Mouse (Mus musculus) heart, embryonic 14.5 days (tissue): ENCODE measurements around the gene Txndc12. TPM values are rescaled to one million over a fixed set of nuclear protein-coding genes. Genes with fewer than 3 reads are reported as not detected.

Source experiments
- ATAC-seq: fragments of 200-750 bp; cut with Nextera tagmentation; 2 replicates; pipeline ENCODE4 v1.8.0; 2017; ENCODE audit warnings: low read depth, moderate TSS enrichment; ENCODE audit not compliant: insufficient number of reproducible peaks, insufficient read depth, low FRiP score
- H3K27ac ChIP-seq, 2 experiments: fragments of 200-500 bp in 1 of 2; fragments of 300-500 bp in 1 of 2; sonication (generic) in 1 of 2; replicated peaks in 1 of 2; 2 replicates each; pipeline ENCODE4 v1.5.1; 2012 to 2014; ENCODE audit warnings: low read depth in 2 of 2, low read length in 2 of 2, control low read depth in 1 of 2, mild to moderate bottlenecking in 1 of 2, mixed read lengths in 1 of 2; ENCODE audit not compliant: control insufficient read depth in 1 of 2, insufficient read depth in 1 of 2
- H3K27me3 ChIP-seq: fragments of 300-500 bp; sonication (generic); 2 replicates; pipeline ENCODE4 v1.6.1; 2014; ENCODE audit warnings: mild to moderate bottlenecking, low read length, control low read depth; ENCODE audit not compliant: control insufficient read depth, insufficient read depth
- H3K36me3 ChIP-seq: fragments of 300-500 bp; sonication (generic); 2 replicates; pipeline ENCODE4 v1.6.1; 2014; ENCODE audit warnings: mild to moderate bottlenecking, control low read depth, low read length, mixed read lengths; ENCODE audit not compliant: control insufficient read depth, insufficient read depth
- H3K4me1 ChIP-seq, 2 experiments: fragments of 200-500 bp in 1 of 2; fragments of 300-500 bp in 1 of 2; sonication (generic) in 1 of 2; 2 replicates each; pipeline ENCODE4 v1.6.1; 2012 to 2014; ENCODE audit warnings: low read length in 2 of 2, control low read depth in 1 of 2, mixed read lengths in 1 of 2; ENCODE audit not compliant: control insufficient read depth in 2 of 2, insufficient read depth in 2 of 2
- H3K4me2 ChIP-seq: fragments of 300-500 bp; sonication (generic); 2 replicates; pipeline ENCODE4 v1.6.1; 2014; ENCODE audit warnings: mild to moderate bottlenecking, low read length
- H3K4me3 ChIP-seq, 2 experiments: fragments of 200-500 bp in 1 of 2; fragments of 300-500 bp in 1 of 2; sonication (generic) in 1 of 2; 2 replicates each; pipeline ENCODE4 v1.5.1; 2012 to 2014; ENCODE audit warnings: low read length in 2 of 2, mild to moderate bottlenecking in 2 of 2, control low read depth in 1 of 2, low read depth in 1 of 2, moderate library complexity in 1 of 2; ENCODE audit not compliant: control insufficient read depth in 1 of 2, insufficient read depth in 1 of 2
- H3K9ac ChIP-seq: fragments of 300-500 bp; sonication (generic); 2 replicates; pipeline ENCODE4 v1.6.1; 2014; ENCODE audit warnings: mild to moderate bottlenecking, low read length
- H3K9me3 ChIP-seq: fragments of 300-500 bp; sonication (generic); 2 replicates; pipeline ENCODE4 v1.6.1; 2016; ENCODE audit warnings: low read length, control low read depth; ENCODE audit not compliant: control insufficient read depth
- WGBS: fragments of 180-500 bp; shearing (Covaris S2); extraction: QIAGEN DNeasy Blood & Tissue Kit; methylation state at CpG from one replicate; pipeline ENCODE4 v1.1.7; 2014; 5-methylcytosine and 5-hydroxymethylcytosine counted together
- polyA plus RNA-seq: library from polyadenylated mRNA; unstranded; fragments of >200 nt; fragmentation: Nextera tagmentation; extraction: Ambion mirVana; gene quantifications from 2 replicates; pipeline ENCODE4 v1.2.1, GENCODE M21; 2014

Txndc12 gene
- polyA plus RNA-seq, 1 experiment from 2014 or later = 130 TPM

- H3K4me2 ChIP-seq = peak within 1 kb of the TSS; percentile 85
- peak within 1 kb of the TSS; percentile 80 to 93 for H3K4me3 ChIP-seq
- ATAC-seq = peak; percentile 75
- under 1% methylated on average over 77 of the region's 77 CpGs for WGBS
- H3K9me3 ChIP-seq = no peaks in the 10 kb centered on the region
- H3K9ac ChIP-seq = peak within 1 kb of the TSS; percentile 89
- H3K4me1 ChIP-seq = peaks cover 2 to 18% of the 10 kb centered on the region in 2 experiments; a peak in 3 of 4 replicates
- H3K27ac ChIP-seq = peak within 1 kb of the TSS; percentile 73 to 94
- peaks cover 22% of the 10 kb centered on the region for H3K36me3 ChIP-seq
- H3K27me3 ChIP-seq = no peaks in the 10 kb centered on the region
These were observed 13.5 kb downstream of the Txndc12 start, which contains the start of gene Kti12 for GRCm38 (mm10) chr4:108847715-108848504. Gene Kti12 (plus strand): TSS chr4:108847785.

- ATAC-seq = no peak
- Histone ChIP-seq H3K4me3 (peak within 1 kb of the TSS; percentile 80 to 93), H3K4me1 (peaks cover 2 to 18% of the 10 kb centered on the region in 2 experiments; a peak in 3 of 4 replicates), H3K36me3 (peaks cover 27% of the 10 kb centered on the region), H3K9ac (peak within 1 kb of the TSS; percentile 89), H3K27me3 (no peaks in the 10 kb centered on the region), H3K4me2 (peak within 1 kb of the TSS; percentile 85), H3K9me3 (no peaks in the 10 kb centered on the region), H3K27ac (peak within 1 kb of the TSS; percentile 73 to 94)
- WGBS = 12% methylated on average over 20 of the region's 20 CpGs
These were observed 14.1 kb downstream of the Txndc12 start, which contains the start of gene A730015C16Rik for GRCm38 (mm10) chr4:108848505-108848848. Gene A730015C16Rik (minus strand): TSS chr4:108848619.

- no peaks in the 10 kb centered on the region for H3K4me1 ChIP-seq
- H3K4me2 ChIP-seq = no peak overlapping the region
- H3K4me3 ChIP-seq = no peak overlapping the region
- H3K9me3 ChIP-seq = no peaks in the 10 kb centered on the region
- peaks cover 30% of the 10 kb centered on the region for H3K36me3 ChIP-seq
- no peak overlapping the region for H3K27ac ChIP-seq
- no peak overlapping the region for H3K9ac ChIP-seq
- WGBS = 71% methylated on average over 7 of the region's 7 CpGs
- no peak for ATAC-seq
- H3K27me3 ChIP-seq = no peaks in the 10 kb centered on the region
These were observed 32.4 kb downstream of the Txndc12 start for GRCm38 (mm10) chr4:108866806-108867205.

- H3K4me2 ChIP-seq = no peak overlapping the region
- H3K9me3 ChIP-seq = no peaks in the 10 kb centered on the region
- H3K4me3 ChIP-seq = no peak overlapping the region
- ATAC-seq = peak; percentile 56; the same call in 1 of the 2 replicates
- H3K36me3 ChIP-seq = 0 out of 2 replicates have a peak, but pooled peaks cover 1% of the 10 kb centered on the region
- 32% methylated on average over 10 of the region's 10 CpGs for WGBS
- H3K27me3 ChIP-seq = no peaks in the 10 kb centered on the region
- H3K27ac ChIP-seq = no peak overlapping the region
- no peaks in the 10 kb centered on the region for H3K4me1 ChIP-seq
- H3K9ac ChIP-seq = no peak overlapping the region
These were observed 35.5 kb downstream of the Txndc12 start for GRCm38 (mm10) chr4:108869730-108870374.

- no peak overlapping the region for H3K4me2 ChIP-seq
- H3K27ac ChIP-seq = no peak overlapping the region
- WGBS = 87% methylated on average over 5 of the region's 5 CpGs
- H3K9ac ChIP-seq = no peak overlapping the region
- 0 out of 4 replicates have a peak, but pooled peaks cover 0 to under 1% of the 10 kb centered on the region in 2 experiments for H3K4me1 ChIP-seq
- H3K36me3 ChIP-seq = no peaks in the 10 kb centered on the region
- no peak overlapping the region for H3K4me3 ChIP-seq
- peaks cover 4% of the 10 kb centered on the region; the same call in 1 of the 2 replicates for H3K27me3 ChIP-seq
- no peak for ATAC-seq
- no peaks in the 10 kb centered on the region for H3K9me3 ChIP-seq
These were observed 39.3 kb downstream of the Txndc12 start for GRCm38 (mm10) chr4:108873746-108874145.

- Histone ChIP-seq H3K36me3 (no peaks in the 10 kb centered on the region), H3K27ac (no peak overlapping the region), H3K27me3 (peaks cover 14% of the 10 kb centered on the region), H3K9me3 (no peaks in the 10 kb centered on the region), H3K4me3 (no peak overlapping the region), H3K9ac (no peak overlapping the region), H3K4me1 (peaks cover 5 to 9% of the 10 kb centered on the region in 2 experiments; a peak in 2 of 4 replicates), H3K4me2 (no peak overlapping the region)
- 72% methylated on average over 6 of the region's 6 CpGs for WGBS
- ATAC-seq = no peak
These were observed 43.5 kb downstream of the Txndc12 start for GRCm38 (mm10) chr4:108877901-108878300.

GRCm38 (mm10) chr4:108878963-108879822, 44.8 kb downstream of the Txndc12 start, which contains the start of gene Rab3b:
Gene Rab3b (plus strand): TSS chr4:108879063.
- Histone ChIP-seq H3K36me3 (no peaks in the 10 kb centered on the region), H3K4me3 (peak within 1 kb of the TSS; percentile 53 to 54), H3K9me3 (no peaks in the 10 kb centered on the region), H3K27ac (no peak within 1 kb of the TSS), H3K4me2 (peak within 1 kb of the TSS; percentile 97), H3K27me3 (peaks cover 14% of the 10 kb centered on the region), H3K4me1 (peaks cover 5 to 9% of the 10 kb centered on the region in 2 experiments; a peak in 2 of 4 replicates), H3K9ac (peak within 1 kb of the TSS; percentile 68)
- peak; percentile 80 for ATAC-seq
- under 1% methylated on average over 46 of the region's 46 CpGs for WGBS
